Mouse (Mus musculus): ENCODE results near the gene Wfdc1. TPM values are rescaled to one million over a fixed set of nuclear protein-coding genes. Genes with fewer than 3 reads are reported as not detected.

Gene Wfdc1
- polyA plus RNA-seq, 1 experiment = 7.4 TPM

DNA sequence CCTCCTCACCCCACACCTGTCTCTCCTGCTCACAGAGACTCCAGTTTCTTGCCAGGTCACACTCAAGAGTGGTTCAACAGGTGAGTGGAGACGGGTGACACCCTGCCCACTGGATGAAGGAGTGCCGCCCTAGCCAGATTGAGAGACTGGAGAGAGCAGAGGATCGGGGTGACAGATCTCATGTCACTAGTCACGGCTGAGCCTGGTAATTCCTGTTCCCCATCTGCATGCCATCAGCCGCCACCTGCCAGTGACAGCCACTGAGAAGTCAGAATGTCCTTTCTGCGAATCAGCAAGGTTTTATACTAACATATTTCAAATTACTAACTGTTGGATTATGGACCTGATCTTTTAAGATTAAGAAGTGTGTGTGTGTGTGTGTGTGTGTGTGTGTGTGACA, 24.4 kb downstream of the Wfdc1 start:
- Histone ChIP-seq H3K27me3 (ENCODE audit: control insufficient read depth, insufficient read depth, low read length) (no peaks in the 10 kb centered on the region), H3K36me3 (ENCODE audit: control insufficient read depth, insufficient read depth, low read length) (no peaks in the 10 kb centered on the region), H3K4me3 (ENCODE audit: control insufficient read depth, insufficient read depth, low read length) (no peak overlapping the region), H3K27ac (ENCODE audit: control insufficient read depth, insufficient read depth, low read length) (no peak overlapping the region), H3K4me1 (replicated peaks; ENCODE audit: control insufficient read depth, insufficient read depth, low read length) (no peaks in the 10 kb centered on the region)
- no peak for TF ChIP-seq POLR2A (IDR thresholded peaks at IDR 0.05; ENCODE audit: control insufficient read depth, extremely low read depth, insufficient read depth, low read length, poor library complexity)
- TF ChIP-seq CTCF (IDR thresholded peaks at IDR 0.05; ENCODE audit: borderline replicate concordance, control insufficient read depth, extremely low read depth, insufficient read depth, low read length, poor library complexity) = no peak
- 85% methylated on average over 6 of the region's 6 CpGs for WGBS
- no peak for DNase-seq

DNA sequence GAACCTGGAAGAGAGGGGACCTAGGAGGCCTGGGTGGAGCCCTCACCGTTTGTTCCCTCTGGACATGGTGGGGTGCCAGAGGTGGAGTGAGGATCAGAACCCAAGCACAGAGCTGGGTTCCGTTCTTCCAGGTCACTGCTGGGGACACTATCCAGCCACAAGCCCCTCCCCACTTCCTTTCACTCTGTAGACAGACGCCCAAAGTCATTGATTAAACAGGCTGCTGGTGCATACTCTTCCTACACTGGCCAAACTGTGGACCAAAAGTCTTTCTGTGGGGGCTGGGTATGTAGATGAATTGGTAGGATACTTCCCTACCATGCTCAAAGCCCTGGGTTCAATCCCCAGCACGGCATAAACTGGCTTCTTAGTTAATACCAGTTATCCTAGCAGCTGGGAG, 25.8 kb downstream of the Wfdc1 start:
- H3K4me1 ChIP-seq (replicated peaks; ENCODE audit: control insufficient read depth, insufficient read depth, low read length) = no peaks in the 10 kb centered on the region
- 87% methylated on average over 4 of the region's 4 CpGs for WGBS
- no peak overlapping the region for H3K27ac ChIP-seq (ENCODE audit: control insufficient read depth, insufficient read depth, low read length)
- H3K27me3 ChIP-seq (ENCODE audit: control insufficient read depth, insufficient read depth, low read length) = no peaks in the 10 kb centered on the region
- no peaks in the 10 kb centered on the region for H3K36me3 ChIP-seq (ENCODE audit: control insufficient read depth, insufficient read depth, low read length)
- H3K4me3 ChIP-seq (ENCODE audit: control insufficient read depth, insufficient read depth, low read length) = no peak overlapping the region
- no peak for TF ChIP-seq POLR2A (IDR thresholded peaks at IDR 0.05; ENCODE audit: control insufficient read depth, extremely low read depth, insufficient read depth, low read length, poor library complexity)
- TF ChIP-seq CTCF (IDR thresholded peaks at IDR 0.05; ENCODE audit: borderline replicate concordance, control insufficient read depth, extremely low read depth, insufficient read depth, low read length, poor library complexity) = no peak
- no peak for DNase-seq

DNA sequence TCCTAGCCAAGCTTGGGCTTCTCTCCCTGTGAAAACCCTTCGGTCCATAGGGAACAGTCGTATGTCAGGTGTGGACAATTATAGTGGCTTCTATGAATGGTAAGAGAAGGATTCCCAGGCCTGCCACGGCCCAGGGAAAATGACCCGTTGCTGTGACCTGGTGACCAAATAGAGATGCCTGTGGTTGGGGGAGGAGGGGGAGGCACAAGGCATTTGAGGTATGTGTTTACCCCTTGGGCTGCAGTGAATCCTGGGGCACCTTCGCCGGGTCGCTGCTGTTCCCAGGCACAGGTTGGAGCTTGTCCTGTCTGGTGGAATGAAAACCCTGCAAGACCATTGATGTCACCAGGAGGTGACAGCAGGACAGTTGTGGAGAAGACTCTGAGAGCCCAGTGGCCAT, 28.5 kb downstream of the Wfdc1 start:
- no peaks in the 10 kb centered on the region for H3K4me1 ChIP-seq (replicated peaks; ENCODE audit: control insufficient read depth, insufficient read depth, low read length)
- H3K27me3 ChIP-seq (ENCODE audit: control insufficient read depth, insufficient read depth, low read length) = peaks cover 6% of the 10 kb centered on the region
- 83% methylated on average over 7 of the region's 7 CpGs for WGBS
- TF ChIP-seq POLR2A (IDR thresholded peaks at IDR 0.05; ENCODE audit: control insufficient read depth, extremely low read depth, insufficient read depth, low read length, poor library complexity) (no peak), CTCF (IDR thresholded peaks at IDR 0.05; ENCODE audit: borderline replicate concordance, control insufficient read depth, extremely low read depth, insufficient read depth, low read length, poor library complexity) (no peak)
- no peaks in the 10 kb centered on the region for H3K36me3 ChIP-seq (ENCODE audit: control insufficient read depth, insufficient read depth, low read length)
- DNase-seq = no peak
- H3K27ac ChIP-seq (ENCODE audit: control insufficient read depth, insufficient read depth, low read length) = no peak overlapping the region
- no peak overlapping the region for H3K4me3 ChIP-seq (ENCODE audit: control insufficient read depth, insufficient read depth, low read length)

DNA sequence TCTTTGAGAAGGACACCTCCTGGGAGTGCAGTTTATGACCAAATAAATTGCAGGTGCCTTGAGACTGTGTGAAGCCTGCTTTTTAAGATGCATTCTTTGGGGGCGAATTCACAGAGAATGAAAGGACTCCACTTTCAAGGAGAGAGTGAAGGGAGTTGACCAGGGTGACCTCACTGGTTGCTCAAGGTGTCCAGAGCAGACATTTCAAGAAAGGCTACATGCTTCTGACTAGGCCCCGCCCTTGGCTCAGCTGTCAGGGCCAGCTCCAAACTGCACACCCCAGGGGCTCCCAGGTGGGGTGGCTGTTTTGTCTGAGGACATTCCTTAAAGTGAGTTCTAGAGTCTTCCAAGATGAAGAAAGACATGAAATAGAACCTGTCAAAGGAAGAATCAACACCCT, 31.0 kb downstream of the Wfdc1 start:
- 96% methylated on average over 2 of the region's 2 CpGs for WGBS
- Histone ChIP-seq H3K27ac (ENCODE audit: control insufficient read depth, insufficient read depth, low read length) (no peak overlapping the region), H3K36me3 (ENCODE audit: control insufficient read depth, insufficient read depth, low read length) (no peaks in the 10 kb centered on the region), H3K4me1 (replicated peaks; ENCODE audit: control insufficient read depth, insufficient read depth, low read length) (no peaks in the 10 kb centered on the region), H3K4me3 (ENCODE audit: control insufficient read depth, insufficient read depth, low read length) (no peak overlapping the region), H3K27me3 (ENCODE audit: control insufficient read depth, insufficient read depth, low read length) (peaks cover 14% of the 10 kb centered on the region)
- DNase-seq = no peak
- no peak for TF ChIP-seq CTCF (IDR thresholded peaks at IDR 0.05; ENCODE audit: borderline replicate concordance, control insufficient read depth, extremely low read depth, insufficient read depth, low read length, poor library complexity)
- TF ChIP-seq POLR2A (IDR thresholded peaks at IDR 0.05; ENCODE audit: control insufficient read depth, extremely low read depth, insufficient read depth, low read length, poor library complexity) = no peak

DNA sequence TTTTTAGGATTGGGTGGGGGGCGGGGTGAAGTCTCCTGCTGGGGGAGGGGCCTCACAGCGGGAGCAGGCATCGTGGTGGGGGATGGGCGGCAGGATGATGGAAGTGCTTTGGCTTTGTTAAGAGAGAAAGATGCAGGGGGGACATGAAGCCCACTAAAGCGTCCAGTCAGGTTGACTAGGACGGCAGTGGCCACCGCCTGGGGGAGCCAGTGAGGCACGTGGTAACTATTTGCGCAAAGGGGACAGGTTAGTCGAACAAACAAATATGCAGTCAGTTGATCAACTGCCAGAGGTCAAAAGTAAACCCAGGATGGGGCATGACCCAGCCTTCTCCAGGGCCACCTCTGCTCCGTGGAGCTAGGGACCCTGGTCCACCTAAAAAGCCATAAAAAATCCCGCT, 32.8 kb downstream of the Wfdc1 start:
- H3K4me1 ChIP-seq (replicated peaks; ENCODE audit: control insufficient read depth, insufficient read depth, low read length) = no peaks in the 10 kb centered on the region
- TF ChIP-seq POLR2A (IDR thresholded peaks at IDR 0.05; ENCODE audit: control insufficient read depth, extremely low read depth, insufficient read depth, low read length, poor library complexity) (no peak), CTCF (IDR thresholded peaks at IDR 0.05; ENCODE audit: borderline replicate concordance, control insufficient read depth, extremely low read depth, insufficient read depth, low read length, poor library complexity) (peak; percentile 68; the same call in 1 of the 2 replicates)
- peaks cover 14% of the 10 kb centered on the region for H3K27me3 ChIP-seq (ENCODE audit: control insufficient read depth, insufficient read depth, low read length)
- no peaks in the 10 kb centered on the region for H3K36me3 ChIP-seq (ENCODE audit: control insufficient read depth, insufficient read depth, low read length)
- WGBS = 6% methylated on average over 12 of the region's 12 CpGs
- H3K4me3 ChIP-seq (ENCODE audit: control insufficient read depth, insufficient read depth, low read length) = no peak overlapping the region
- DNase-seq = peak; percentile 61
- H3K27ac ChIP-seq (ENCODE audit: control insufficient read depth, insufficient read depth, low read length) = no peak overlapping the region

DNA sequence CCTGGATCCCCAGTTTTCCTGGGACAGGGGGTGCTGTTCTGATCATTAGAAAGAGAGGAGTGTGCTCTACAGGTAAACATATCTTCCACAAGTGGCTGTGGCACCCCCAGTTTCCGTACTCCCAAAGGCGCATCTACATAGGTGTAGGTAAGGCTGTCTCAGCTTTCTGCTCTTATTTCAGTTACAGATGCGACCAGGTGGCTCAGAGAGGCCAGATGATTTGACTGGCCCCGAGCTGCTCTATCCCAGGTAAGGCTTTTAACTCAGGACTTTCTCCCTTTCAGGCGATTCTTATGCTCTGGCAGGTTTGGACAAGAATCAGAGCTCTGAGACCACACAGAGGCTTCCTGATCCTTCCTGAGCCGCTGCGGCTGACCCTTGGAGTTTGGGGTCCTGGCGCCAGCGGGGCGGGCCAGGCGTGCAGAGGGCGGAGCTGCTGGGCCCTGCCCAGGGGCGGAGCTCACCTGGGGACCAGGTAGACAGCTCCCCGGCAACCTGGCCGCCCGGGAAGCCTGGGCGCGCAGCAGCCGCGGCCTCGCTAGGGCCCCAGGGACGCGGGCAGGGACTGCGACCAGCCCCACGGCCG, 33.5 kb downstream of the Wfdc1 start, which contains the start of gene Atp2c2:
Gene Atp2c2, plus strand, starts transcription at position 461 of the 586 bp plus-strand sequence.
- no peak for DNase-seq
- Histone ChIP-seq H3K27me3 (ENCODE audit: control insufficient read depth, insufficient read depth, low read length) (peaks cover 14% of the 10 kb centered on the region), H3K36me3 (ENCODE audit: control insufficient read depth, insufficient read depth, low read length) (no peaks in the 10 kb centered on the region), H3K4me3 (ENCODE audit: control insufficient read depth, insufficient read depth, low read length) (no peak within 1 kb of the TSS), H3K27ac (ENCODE audit: control insufficient read depth, insufficient read depth, low read length) (no peak within 1 kb of the TSS), H3K4me1 (replicated peaks; ENCODE audit: control insufficient read depth, insufficient read depth, low read length) (no peaks in the 10 kb centered on the region)
- WGBS = 12% methylated on average over 26 of the region's 26 CpGs
- TF ChIP-seq CTCF (IDR thresholded peaks at IDR 0.05; ENCODE audit: borderline replicate concordance, control insufficient read depth, extremely low read depth, insufficient read depth, low read length, poor library complexity) (no peak), POLR2A (IDR thresholded peaks at IDR 0.05; ENCODE audit: control insufficient read depth, extremely low read depth, insufficient read depth, low read length, poor library complexity) (no peak)

DNA sequence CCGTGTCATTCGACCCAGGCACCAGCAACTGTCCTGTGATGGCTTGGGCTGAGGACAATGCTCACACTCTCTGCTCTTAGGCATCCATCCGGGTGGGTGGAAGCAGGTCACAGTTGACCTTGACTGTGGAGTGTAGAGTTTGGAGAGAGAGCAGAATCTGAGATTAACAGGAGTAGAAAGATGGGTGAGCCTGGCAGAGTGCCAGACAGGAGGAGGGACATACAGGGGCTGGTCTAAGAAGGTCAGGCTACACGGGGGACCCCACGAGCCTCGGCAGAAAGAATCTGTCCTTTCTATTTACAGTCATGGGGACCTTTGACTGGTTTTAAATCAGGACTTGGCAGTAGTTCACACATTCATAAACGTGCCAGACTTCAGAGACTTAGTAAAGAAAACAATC, 36.8 kb downstream of the Wfdc1 start:
- 65% methylated on average over 7 of the region's 7 CpGs for WGBS
- TF ChIP-seq POLR2A (IDR thresholded peaks at IDR 0.05; ENCODE audit: control insufficient read depth, extremely low read depth, insufficient read depth, low read length, poor library complexity) (no peak), CTCF (IDR thresholded peaks at IDR 0.05; ENCODE audit: borderline replicate concordance, control insufficient read depth, extremely low read depth, insufficient read depth, low read length, poor library complexity) (no peak)
- Histone ChIP-seq H3K27me3 (ENCODE audit: control insufficient read depth, insufficient read depth, low read length) (peaks cover 14% of the 10 kb centered on the region), H3K4me1 (replicated peaks; ENCODE audit: control insufficient read depth, insufficient read depth, low read length) (no peaks in the 10 kb centered on the region), H3K4me3 (ENCODE audit: control insufficient read depth, insufficient read depth, low read length) (no peak overlapping the region), H3K27ac (ENCODE audit: control insufficient read depth, insufficient read depth, low read length) (no peak overlapping the region), H3K36me3 (ENCODE audit: control insufficient read depth, insufficient read depth, low read length) (no peaks in the 10 kb centered on the region)
- DNase-seq = no peak

Measured in thymus, adult 2 months (tissue).